Mouse (Mus musculus) heart, postnatal 36 days (tissue): ENCODE measurements around the gene Cox4i2. TPM values are rescaled to one million over a fixed set of nuclear protein-coding genes. Genes with fewer than 3 reads are reported as not detected.

ENCODE experiments used
- DNase-seq, 2 experiments: peaks; one replicate each; pipeline ENCODE4 v3.0.0; 2021 to 2022
- intact Hi-C: fragments of 180-260 bp; cut with DNase I; formaldehyde crosslinking; loops from one replicate; pipeline ENCODE4 v1.15.1; 2025
- total RNA-seq, 2 experiments: library from RNA; stranded (reverse); gene quantifications; 2 replicates each; pipeline ENCODE4 v1.2.3; 2021

The Cox4i2 gene
- total RNA-seq, 2 experiments from 2014 or later: 13.1 to 16.0 TPM

DNA sequence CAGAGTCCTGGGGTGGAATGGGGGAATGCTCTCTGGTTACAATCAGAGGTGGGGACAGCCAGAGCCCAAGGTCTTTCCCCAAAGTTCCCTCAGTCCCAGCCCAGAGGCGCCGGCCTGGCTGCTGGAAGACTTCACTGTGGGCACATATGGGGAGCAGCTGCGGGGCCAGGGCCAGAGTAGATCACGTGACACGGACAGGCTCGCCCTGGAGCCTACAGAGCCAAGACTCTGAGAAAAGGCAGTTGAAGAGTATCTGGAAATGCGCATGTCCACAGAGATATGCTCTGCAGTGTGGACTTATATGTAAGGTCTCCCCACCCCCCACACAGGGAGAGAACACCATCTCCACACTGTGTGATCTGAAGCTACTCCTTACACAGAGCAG is 24.3 kb upstream of the Cox4i2 start:
- intact Hi-C loops: no loop called here
- peak; percentile 68 to 74 for DNase-seq

DNA sequence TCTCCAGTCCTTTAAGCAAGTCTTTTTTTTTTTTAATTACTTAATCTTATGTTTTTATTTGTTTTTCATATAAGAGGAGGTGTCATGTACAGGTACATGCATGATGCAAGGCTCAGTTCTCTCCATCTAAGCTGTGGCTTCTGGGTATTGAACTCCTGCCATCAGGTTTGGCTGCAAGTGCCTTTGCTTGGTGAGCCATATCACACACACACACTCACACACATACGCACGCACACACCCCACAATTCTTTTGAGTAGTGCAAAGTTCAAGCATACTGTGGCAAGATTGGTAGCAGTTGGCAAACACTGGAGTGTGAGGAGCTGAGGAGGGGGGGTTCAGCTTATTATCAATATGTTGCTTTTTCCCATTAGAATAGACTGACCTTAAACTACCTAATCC is 20.8 kb upstream of the Cox4i2 start:
- intact Hi-C loops: no loop called here
- no peak for DNase-seq

DNA sequence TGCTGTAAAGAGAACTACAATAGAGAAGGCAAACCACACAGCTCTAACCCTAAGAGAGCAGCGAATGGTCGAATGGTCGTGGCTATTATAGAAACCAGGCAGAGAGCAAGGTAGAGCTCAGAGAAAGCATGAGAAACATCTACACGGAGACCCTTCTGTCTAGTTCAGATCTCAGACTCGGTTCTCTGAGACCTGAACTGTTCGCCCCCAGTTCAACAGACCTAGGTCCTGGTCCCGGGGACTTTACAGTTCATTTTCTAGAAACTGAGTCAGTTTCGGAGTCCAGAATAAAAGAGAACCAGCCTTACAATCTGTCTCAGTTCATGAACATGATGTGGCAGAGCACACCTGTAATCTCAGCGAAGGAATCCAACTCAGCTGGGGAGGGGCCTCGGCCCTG is 19.5 kb upstream of the Cox4i2 start:
- DNase-seq: no peak
- intact Hi-C loops: no loop called here

DNA sequence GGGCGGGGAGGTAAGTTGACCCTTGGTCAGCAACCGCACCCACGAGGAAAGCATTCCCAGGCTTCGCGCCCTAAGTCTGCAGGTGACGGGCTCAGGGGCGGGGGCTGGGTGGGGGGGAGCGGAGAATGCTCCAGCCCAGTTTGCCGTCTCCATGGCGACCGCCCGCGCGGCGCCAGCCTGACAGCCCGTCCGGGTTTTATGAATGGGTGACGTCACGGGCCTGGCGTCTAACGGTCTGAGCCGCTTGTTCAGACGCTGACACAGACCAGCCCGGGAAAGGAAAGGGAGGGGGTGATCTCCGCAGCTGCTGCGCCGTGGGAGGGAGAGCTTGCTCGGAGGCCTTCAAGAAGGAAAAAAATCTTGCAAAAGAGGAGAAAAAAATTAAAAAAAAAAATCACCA is 19.0 kb upstream of the Cox4i2 start:
- DNase-seq: peak; percentile 89 to 93
- intact Hi-C loops: no loop called here

DNA sequence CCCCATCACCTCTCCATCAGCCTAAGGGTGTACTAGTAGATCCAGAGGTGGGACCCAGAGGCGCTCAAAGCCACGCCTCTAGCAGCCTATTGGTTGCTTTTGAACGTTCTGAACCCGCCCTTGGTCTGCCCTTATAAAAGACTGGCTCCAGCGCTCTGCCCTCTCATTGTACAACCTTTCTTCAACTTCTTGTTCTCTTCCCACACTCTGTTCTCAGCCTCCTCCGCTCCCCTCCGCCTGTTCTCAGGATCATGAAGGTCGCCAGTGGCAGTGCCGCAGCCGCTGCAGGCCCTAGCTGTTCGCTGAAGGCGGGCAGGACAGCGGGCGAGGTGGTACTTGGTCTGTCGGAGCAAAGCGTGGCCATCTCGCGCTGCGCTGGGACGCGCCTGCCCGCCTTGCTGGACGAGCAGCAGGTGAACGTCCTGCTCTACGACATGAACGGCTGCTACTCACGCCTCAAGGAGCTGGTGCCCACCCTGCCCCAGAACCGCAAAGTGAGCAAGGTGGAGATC is 17.8 kb upstream of the Cox4i2 start, which contains the start of gene Id1:
Gene Id1, plus strand, starts transcription at position 162 of the 512 bp plus-strand sequence.
- intact Hi-C loops: loop anchor here (1.0 to 2.0 kb wide), 3 partner anchors 29 to 95 kb away; partner anchors contain the start of gene Bcl2l1
- DNase-seq: peak; percentile 85 to 90

DNA sequence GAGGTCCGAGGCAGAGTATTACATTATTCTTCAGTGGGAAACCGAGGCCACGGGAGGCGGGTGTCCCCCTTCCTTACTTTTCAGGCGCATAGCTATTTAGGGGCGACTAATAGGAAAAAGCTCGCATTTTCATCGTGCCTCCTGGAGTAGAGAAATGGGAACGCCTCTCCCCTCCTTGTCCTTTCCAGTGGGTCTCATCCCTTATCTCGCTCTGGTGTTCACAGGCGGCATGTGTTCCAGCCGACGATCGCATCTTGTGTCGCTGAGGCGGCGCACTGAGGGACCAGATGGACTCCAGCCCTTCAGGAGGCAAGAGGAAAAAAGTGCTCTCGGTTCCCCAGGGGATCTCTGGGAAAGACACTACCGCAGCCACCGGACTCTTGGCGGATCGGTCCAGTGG is 17.2 kb upstream of the Cox4i2 start:
- DNase-seq: peak; percentile 47 to 56
- intact Hi-C loops: loop anchor here (1.0 to 2.0 kb wide), 3 partner anchors 29 to 94 kb away; partner anchors contain the start of gene Bcl2l1

DNA sequence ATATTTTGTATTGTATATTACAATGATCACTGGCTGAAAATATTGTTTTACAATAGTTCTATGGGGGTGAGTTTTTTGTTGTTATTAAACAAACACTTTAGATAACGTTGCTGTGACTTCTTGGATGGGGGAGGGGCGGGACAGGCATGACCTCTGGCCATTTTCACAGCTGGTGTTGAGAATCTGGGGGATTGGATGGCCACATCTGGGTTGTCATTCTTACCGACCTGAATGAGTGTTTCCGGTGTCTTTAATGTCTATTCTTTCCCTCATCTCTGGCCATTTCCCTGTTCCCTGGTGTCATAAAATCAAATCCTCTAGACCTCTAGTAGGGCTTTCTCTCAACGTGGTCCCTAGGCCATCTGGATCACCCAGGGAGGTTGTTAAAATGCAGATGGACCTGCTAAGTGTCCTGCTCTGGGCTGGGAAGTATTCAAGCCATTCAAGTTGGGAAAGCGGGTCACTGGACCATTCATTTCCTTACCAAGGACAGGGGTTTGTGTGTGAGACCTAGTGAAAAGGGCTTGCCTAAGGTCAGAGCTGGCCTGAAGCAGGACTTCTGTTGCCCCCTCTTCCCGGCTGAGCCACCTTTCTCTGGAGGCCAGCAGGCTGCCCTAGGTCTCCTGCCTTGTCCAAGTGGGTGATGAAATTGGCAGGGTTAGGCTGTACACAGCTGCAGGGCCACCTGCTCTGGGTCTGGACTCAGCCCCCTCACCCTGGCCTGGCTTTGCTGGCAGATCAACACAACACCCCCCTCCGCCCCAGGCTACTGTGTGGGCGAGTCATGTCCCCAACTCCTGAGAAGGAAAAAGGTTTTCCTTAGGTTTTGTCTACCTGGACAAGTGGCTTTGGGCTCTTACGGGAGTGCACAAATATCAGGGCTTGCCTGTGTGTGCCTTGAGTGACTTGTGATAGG is 16.4 kb upstream of the Cox4i2 start:
- intact Hi-C loops: loop anchor here (2.0 kb wide), 2 partner anchors 47 to 93 kb away; partner anchors contain the start of gene Bcl2l1
- DNase-seq: peak in 1 of 2 experiments; percentile 57

DNA sequence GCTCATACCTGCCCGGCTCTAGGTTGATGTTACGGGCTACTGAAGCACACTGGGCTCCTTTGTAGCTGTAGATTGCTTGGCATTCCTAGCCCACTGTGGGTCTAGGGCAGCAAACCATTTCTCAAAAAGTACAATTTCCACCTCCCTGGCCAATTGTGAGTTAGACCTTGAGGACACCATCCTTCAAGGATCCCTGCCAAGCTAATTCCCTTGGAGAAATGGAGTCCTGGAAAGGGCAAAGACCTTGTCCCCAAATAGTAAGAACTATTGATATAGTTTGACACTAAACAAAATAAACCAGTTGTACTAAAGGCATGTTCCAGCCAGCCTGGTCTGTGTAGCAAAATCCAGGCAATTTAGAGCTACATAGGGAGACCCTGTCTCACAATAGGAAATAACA is 15.6 kb upstream of the Cox4i2 start:
- intact Hi-C loops: no loop called here
- no peak for DNase-seq

DNA sequence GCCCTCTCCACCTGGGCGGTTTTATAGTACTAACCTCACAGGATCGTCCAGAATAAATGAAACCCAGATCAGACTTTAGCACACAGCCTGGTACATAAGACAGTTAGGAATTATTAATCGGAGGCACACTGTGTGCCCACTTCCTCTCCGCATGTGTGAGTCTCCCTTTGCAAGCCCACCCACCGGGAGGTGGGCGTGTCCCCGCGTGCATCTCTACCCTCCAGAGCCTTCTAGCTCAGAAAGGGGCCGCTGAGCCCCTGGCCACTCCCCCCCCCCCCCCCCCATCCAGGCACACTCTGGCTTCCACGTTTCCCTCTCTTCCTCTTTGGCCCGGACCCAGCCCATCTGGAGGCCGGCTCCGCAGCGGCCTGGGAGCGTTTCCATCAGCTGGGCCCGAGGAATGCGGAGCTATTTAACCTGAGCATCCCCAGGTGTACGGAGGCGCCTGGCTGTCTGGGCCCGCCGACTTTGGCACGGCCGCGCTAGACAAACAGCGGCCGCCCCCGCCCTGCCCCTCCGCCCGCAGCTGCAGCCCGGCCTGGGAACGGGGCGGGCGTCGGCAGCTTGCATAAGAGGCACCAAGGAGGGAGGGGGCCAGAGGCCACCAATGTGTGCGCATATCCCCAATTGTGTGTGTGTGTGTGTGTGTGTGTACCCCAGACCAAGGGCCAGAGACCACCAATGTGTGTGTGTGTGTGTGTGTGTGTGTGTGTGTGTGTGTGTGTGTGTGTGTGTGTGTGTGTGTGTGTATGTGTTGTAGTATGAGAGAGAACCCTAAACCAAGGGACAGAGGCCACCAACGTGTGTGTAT is 14.7 kb upstream of the Cox4i2 start:
- intact Hi-C loops: no loop called here
- DNase-seq: peak; percentile 83

DNA sequence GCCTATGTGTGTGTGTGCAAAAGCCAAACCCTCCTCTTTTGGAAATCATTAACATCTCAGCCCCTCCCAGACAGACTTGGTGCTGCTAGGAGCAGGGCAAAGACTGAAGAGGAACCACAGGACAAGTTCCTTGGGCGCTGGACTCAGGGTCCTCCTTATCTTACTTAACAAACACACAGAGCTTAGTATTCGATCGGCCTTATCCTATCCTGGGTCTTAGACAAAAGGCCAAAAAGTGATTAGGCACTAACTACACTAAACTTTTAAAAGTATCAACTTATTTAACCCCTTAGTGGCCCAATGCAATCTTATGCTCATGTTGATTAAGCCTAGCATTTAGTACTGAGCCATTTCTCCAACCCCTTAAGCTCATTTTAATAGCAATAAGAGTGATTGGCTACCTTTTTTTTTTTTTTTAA is 14.1 kb upstream of the Cox4i2 start:
- intact Hi-C loops: loop anchor here (2.0 to 10.0 kb wide), 3 partner anchors 15 to 125 kb away; no protein-coding TSS in a partner anchor
- no peak for DNase-seq

DNA sequence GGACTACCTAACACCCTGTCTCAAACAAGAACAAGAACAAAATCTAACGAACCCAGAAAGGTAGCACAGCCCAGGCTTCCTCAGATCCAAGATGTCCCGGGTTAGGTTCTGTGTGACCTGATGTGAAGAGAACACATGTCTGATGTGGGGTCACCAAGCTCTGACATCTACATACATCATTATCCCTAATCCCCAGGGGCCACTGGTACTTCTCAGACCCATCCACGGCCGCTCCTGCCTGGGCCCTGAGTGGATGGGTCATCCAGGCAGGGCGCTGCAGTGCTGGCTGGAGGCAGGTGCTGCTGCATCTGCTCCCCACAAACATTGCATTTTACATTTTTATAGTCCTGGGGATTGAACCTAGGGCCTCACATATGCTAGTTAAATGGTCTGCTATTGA is 13.5 kb upstream of the Cox4i2 start:
- DNase-seq: no peak

DNA sequence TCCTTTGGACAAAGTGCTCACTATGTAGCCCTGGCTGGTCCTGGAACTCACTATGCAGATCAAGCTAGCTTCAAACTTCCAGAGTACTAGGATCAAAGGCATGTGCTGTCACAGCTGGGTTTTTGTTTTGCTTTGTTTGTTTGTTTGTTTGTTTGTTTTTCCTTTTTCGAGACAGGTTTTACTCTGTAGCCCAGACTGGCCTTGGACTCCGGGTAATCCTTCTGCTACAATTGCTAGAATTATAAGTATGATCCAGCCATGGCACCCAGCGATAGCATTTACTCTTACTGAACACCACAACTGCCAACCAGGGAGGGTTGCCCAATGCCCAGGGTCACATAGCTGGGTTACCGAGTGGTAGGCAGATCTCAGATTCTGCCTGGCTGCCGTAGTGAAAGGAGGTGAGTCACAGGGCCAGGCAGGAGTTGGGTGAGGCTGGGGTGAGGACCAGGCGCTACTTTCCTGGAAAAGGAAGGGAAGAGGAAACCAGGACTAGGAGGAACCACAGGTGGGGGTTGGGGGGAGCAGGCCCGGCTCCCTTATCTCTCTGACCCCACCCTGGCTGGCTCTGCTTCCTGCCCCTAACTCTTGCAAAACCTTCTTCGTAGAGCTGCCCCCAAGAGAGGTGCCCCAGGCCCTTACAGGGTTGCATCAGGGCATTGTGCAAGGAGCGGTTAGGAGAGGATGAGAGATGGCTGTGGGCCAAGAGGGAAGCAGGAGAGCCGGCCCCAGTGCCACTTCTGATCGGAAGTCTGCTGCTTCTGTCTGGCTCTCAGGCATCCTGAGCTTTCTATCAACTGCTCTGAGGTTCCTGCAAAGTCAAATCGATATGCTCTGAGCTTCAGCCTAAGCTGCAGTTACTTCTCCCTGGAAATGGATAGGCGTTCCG is 12.6 kb upstream of the Cox4i2 start:
- peak; percentile 65 to 72 for DNase-seq
- intact Hi-C loops: loop anchor here (1.0 to 10.0 kb wide), 6 partner anchors 17 to 127 kb away; no protein-coding TSS in a partner anchor

More for the DNA sequence above, 13.5 kb upstream of the Cox4i2 start:
- intact Hi-C loops: loop anchor here (2.0 to 10.0 kb wide), 3 partner anchors 16 to 126 kb away; no protein-coding TSS in a partner anchor

DNA sequence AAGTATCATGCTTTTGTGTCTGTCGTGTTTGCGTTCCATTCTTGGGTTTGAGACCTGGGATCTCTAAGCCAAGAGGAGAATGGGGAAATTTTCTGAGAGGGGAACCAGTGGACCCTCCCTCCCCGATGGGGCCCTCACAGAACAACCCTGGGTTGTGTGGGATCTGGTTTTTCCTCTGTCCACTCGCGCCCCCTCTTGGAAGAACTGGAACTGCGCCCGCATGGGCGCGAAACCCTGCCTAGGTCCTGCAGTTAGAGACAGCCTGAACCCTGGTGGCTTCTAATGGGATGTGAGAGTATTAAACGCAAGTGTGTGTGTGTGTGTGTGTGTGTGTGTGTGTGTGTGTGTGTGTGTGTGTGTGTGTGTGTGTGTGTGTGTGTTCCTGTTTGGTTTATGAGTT is 11.5 kb upstream of the Cox4i2 start:
- peak; percentile 73 to 80 for DNase-seq
- intact Hi-C loops: loop anchor here (1.0 to 10.0 kb wide), 4 partner anchors 24 to 128 kb away; no protein-coding TSS in a partner anchor

DNA sequence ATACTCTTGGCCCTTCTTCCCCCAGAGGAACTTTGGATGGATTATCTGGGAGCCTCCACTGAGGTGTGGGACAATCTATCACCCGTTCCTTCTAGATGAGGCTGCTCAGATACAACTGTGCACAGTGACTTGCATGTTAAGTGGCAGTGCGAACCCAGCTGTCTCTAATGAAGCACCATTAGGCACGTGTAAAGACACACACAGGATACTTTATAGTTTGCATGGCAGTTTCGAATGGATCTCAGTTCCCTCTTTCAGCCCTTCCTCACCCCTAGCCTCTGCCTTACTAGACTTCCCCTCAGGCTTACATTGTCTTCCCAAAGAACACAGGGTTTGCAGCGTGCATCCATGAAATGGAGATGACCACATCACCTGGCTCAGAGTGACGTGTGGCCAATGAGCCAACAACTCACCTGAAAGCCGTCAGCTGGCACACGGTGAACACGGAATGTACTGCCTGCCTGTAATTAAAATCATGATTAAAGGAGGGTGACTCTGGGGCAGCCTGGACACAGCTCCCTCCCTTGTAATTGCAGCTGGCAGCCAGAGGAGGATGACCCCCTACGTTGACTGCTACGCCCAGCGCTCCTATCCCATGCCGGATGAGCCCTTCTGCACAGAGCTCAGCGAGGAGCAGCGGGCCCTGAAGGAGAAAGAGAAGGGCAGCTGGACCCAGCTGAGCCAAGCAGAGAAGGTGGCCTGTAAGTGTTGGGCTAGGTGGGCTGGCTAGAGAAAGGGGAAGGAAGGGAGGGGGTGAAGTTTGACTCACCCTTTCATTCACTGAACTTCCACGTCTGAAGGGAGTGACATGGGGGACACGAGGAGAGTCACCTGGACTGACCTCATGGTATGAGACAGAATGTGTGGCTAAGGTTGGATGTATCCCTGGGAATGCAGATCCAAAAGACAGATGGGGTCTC is 2.8 kb downstream of the Cox4i2 start:
- intact Hi-C loops: no loop called here

DNA sequence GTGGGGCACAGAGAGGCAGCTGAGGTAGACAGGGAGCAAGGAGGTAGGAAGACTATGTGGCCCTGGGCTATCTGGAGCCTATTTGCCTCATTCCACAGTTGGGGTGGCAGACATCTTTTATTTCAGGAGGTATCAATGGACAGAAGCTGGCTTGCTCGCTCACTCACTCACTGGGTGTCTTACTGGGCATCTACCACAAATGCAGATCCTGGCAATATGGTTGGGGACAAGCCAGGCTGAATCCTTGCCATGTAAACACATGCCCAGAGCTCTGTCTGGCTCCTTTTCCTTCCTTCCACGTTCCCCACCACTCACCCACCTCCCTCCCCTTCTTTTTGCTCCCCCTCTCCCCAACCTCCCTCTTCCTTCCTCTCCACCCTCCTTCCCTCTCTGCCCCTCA is 3.5 kb downstream of the Cox4i2 start:
- intact Hi-C loops: no loop called here
- DNase-seq: no peak

More for the DNA sequence above, 2.8 kb downstream of the Cox4i2 start:
- no peak for DNase-seq

DNA sequence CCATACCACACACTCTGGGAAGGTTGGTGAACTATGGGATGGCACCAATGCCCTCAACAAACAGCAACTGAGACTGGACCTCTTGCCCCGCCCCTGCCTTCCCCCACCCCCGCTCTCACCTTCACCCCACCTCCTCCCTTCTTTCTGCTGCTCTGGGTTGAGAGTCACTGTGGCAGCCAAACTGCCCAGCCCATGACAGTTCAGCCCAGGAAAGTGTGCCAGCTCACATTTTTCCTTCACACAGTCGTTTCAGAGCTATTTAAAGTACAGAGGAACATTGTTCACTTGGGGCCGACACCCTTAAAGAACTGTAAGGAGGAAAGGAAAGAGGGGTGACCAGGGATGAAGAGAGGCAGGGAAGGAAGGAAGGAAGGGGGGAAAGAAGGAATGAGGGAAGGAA is 4.4 kb downstream of the Cox4i2 start:
- no peak for DNase-seq
- intact Hi-C loops: no loop called here

DNA sequence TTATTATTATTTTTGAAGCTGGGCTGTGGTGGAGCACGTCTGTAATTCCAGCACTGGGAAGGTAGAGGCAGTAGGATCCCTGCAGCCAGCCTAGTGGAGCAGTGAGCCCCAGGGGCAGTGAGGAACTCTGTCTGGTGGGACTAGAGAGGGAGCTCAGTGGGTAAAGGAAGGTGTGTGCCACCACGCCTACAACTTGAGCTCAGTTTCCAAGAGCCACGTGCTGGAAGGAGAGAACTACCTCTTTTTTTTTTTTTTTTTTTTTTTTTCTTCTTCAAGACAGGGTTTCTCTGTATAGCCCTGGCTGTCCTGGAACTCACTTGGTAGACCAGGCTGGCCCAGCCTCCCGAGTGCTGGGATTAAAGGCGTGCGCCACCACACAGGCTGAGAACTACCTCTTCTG is 9.3 kb downstream of the Cox4i2 start:
- intact Hi-C loops: no loop called here
- DNase-seq: no peak

DNA sequence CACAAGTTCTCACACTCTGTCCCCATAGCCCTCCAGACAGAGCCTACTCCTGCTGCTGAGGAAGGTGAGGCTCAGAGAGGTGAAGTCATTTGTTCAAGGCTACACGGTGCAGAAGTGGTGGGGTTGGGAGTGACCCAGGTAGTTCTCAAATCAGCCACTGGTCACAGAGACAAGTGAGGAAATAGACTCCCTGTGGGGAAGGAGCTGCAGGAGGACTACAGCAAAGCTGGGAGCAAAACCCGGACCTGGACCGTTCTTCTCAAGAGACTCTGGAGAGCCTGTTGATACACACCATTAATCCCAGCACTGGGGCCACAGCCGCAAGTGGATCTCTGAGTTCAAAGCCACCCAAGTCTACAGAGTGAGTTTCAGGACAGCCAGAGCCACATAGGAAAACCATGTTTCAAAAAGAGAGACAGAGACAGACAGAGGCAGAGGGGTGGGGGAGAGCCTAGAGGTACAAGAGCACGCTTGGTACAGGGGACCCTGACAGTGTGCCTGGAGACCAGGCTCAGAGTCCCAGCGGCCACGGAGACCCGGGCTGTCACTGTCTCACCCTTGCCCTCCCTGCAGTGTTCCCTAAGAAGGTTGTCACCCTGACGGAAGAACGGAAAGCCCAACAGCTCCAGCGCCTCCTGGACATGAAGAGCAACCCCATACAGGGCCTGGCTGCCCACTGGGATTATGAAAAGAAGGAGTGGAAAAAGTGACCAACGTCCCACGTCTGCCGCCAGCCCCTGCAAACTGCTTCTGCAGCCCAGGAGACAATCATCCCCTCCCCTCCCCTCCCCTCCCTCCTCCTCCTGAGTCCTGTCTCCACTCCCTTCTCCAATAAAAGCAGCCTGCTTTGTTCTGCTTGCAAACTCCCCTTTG is 10.4 kb downstream of the Cox4i2 start:
- DNase-seq: no peak
- intact Hi-C loops: no loop called here
